Mouse (Mus musculus) hindbrain, embryonic 16.5 days (tissue): ENCODE results near the gene Shank2. TPM values are rescaled to one million over a fixed set of nuclear protein-coding genes. Genes with fewer than 3 reads are reported as not detected.

Source experiments
- ATAC-seq: fragments of 200-750 bp; cut with Nextera tagmentation; 2 replicates; pipeline ENCODE4 v1.8.0; 2017; ENCODE audit warnings: moderate TSS enrichment, moderate library complexity
- H3K27ac ChIP-seq: fragments of 300-500 bp; sonication (generic); 2 replicates; pipeline ENCODE4 v1.5.1; 2014; ENCODE audit warnings: low read depth, mild to moderate bottlenecking, control low read depth, low read length, moderate library complexity
- H3K27me3 ChIP-seq: fragments of 300-500 bp; sonication (generic); replicated peaks from 2 replicates; pipeline ENCODE4 v1.6.1; 2014; ENCODE audit warnings: low read length; ENCODE audit not compliant: control insufficient read depth, insufficient read depth
- H3K36me3 ChIP-seq: fragments of 300-500 bp; sonication (generic); 2 replicates; pipeline ENCODE4 v1.6.1; 2014; ENCODE audit warnings: mild to moderate bottlenecking, low read length, moderate library complexity, mixed read lengths; ENCODE audit not compliant: control insufficient read depth, insufficient read depth
- H3K4me1 ChIP-seq: fragments of 300-500 bp; sonication (generic); 2 replicates; pipeline ENCODE4 v1.6.1; 2014; ENCODE audit warnings: low read depth, low read length; ENCODE audit not compliant: control insufficient read depth, insufficient read depth
- H3K4me2 ChIP-seq: fragments of 300-500 bp; sonication (generic); 2 replicates; pipeline ENCODE4 v1.6.1; 2014; ENCODE audit warnings: mild to moderate bottlenecking, low read length, control low read depth, moderate library complexity
- H3K4me3 ChIP-seq: fragments of 300-500 bp; sonication (generic); 2 replicates; pipeline ENCODE4 v1.5.1; 2014; ENCODE audit warnings: mild to moderate bottlenecking, low read length, control low read depth, moderate library complexity
- H3K9ac ChIP-seq: fragments of 300-500 bp; sonication (generic); 2 replicates; pipeline ENCODE4 v1.6.1; 2014; ENCODE audit warnings: low read depth, mild to moderate bottlenecking, control low read depth, low read length, moderate library complexity
- H3K9me3 ChIP-seq: fragments of 300-500 bp; sonication (generic); 2 replicates; pipeline ENCODE4 v1.6.1; 2014; ENCODE audit warnings: mild to moderate bottlenecking, low read length, moderate library complexity; ENCODE audit not compliant: control insufficient read depth
- WGBS: fragments of 180-500 bp; shearing (Covaris S2); extraction: QIAGEN DNeasy Blood & Tissue Kit; methylation state at CpG from one replicate; pipeline ENCODE4 v1.1.7; 2014; 5-methylcytosine and 5-hydroxymethylcytosine counted together
- polyA plus RNA-seq: library from polyadenylated mRNA; unstranded; fragments of >200 nt; fragmentation: Nextera tagmentation; extraction: Ambion mirVana; gene quantifications from 2 replicates; pipeline ENCODE4 v1.2.1, GENCODE M21; 2015

Gene Shank2
- polyA plus RNA-seq, 1 experiment from 2014 or later: 9.0 TPM

DNA sequence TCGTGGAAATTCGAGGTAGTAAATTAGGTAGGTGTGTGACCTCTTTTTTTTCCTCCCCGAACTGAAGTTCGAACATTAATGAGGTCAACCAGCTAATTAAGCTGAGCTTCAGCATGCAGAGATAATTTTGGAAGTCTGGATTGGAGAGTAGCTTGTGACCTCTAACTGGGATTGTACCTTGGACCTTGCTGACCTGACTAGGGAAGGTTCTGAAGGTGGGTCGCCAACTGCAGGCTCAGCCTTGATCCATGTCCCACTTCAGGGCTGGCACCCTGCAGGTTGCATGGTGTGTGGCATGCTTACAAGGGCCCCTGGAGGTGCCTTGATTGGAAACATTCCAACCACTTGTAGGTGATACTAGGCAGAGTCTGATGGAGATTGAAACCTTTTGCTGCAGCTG, 21.7 kb upstream of the Shank2 start:
- Histone ChIP-seq H3K27ac (no peak overlapping the region), H3K4me2 (peak overlapping the region; percentile 100; the same call in 1 of the 2 replicates), H3K9ac (no peak overlapping the region), H3K9me3 (no peaks in the 10 kb centered on the region), H3K27me3 (peaks cover 35% of the 10 kb centered on the region), H3K36me3 (no peaks in the 10 kb centered on the region), H3K4me3 (no peak overlapping the region), H3K4me1 (peaks cover 18% of the 10 kb centered on the region)
- 64% methylated on average over 5 of the region's 5 CpGs for WGBS
- no peak for ATAC-seq

DNA sequence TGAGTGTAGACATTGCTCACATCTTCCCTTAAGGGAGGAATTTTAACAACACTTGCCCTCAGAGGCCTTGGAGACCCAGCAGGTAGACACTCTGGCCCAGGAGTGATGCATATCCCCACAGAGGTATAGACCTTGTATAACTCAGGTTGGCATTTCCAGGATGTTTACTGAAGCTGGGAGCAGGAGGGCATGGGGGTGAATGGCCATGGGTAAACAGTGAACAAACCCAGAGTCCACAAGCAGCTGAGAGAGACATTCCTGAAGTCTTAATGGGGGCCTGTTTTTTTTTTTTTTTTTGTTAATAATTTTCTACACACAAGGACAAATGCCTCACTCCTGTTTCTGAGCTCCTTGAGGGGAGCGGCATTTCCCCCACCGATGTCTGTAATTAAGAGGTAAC, 15.4 kb upstream of the Shank2 start:
- Histone ChIP-seq H3K4me1 (no peaks in the 10 kb centered on the region), H3K4me2 (no peak overlapping the region), H3K36me3 (no peaks in the 10 kb centered on the region), H3K4me3 (no peak overlapping the region), H3K27me3 (no peaks in the 10 kb centered on the region), H3K27ac (no peak overlapping the region), H3K9me3 (no peaks in the 10 kb centered on the region), H3K9ac (no peak overlapping the region)
- no peak for ATAC-seq
- 91% methylated on average over 2 of the region's 2 CpGs for WGBS

DNA sequence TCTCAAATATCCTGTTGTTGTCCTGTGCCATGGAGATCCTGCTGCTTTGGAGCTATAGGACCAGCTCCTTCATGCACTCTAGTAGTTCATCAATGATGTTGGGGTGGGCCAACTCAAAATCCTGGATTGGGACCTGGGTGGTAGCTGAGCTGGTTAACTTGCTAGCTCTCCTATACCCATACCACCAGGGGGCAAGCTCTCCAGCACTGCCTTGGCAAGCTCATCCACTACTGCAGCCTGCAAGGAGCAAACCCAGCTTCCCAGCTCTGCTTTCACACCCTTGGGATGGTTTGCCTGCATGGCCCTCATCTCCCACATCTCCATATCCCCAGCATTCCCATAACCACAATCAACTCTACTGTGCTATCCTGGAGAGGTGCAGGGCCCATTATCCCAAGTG, 10.6 kb upstream of the Shank2 start:
- Histone ChIP-seq H3K9me3 (no peaks in the 10 kb centered on the region), H3K36me3 (no peaks in the 10 kb centered on the region), H3K4me2 (no peak overlapping the region), H3K9ac (no peak overlapping the region), H3K4me3 (no peak overlapping the region), H3K4me1 (no peaks in the 10 kb centered on the region), H3K27ac (no peak overlapping the region), H3K27me3 (no peaks in the 10 kb centered on the region)
- ATAC-seq: no peak

DNA sequence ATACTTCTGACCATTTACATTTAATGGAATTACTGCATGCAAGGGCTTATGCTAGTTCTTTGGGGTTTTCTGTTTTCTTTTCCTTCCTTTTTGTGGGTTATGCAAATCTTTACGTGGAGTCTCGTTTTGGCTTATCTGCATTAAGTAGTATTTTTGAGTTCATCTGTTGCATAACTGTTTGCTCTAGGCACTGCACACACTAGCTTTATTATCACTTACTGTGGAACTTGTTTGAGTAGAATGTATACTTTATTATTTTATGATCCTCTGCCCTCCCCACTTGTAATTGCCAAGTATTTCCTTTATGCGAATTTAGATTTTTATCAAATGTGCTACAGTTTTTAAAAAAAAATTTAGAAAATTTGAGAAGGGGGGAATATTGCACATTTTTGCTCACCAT, 2.7 kb upstream of the Shank2 start:
- Histone ChIP-seq H3K36me3 (no peaks in the 10 kb centered on the region), H3K4me1 (no peaks in the 10 kb centered on the region), H3K4me3 (no peak overlapping the region), H3K27me3 (no peaks in the 10 kb centered on the region), H3K4me2 (no peak overlapping the region), H3K27ac (no peak overlapping the region), H3K9ac (no peak overlapping the region), H3K9me3 (peaks cover 5% of the 10 kb centered on the region)
- no peak for ATAC-seq
- 92% methylated on average over 3 of the region's 3 CpGs for WGBS

- Histone ChIP-seq H3K4me3 (no peak overlapping the region), H3K27me3 (no peaks in the 10 kb centered on the region), H3K9me3 (no peaks in the 10 kb centered on the region), H3K36me3 (no peaks in the 10 kb centered on the region), H3K27ac (no peak overlapping the region), H3K9ac (no peak overlapping the region), H3K4me1 (no peaks in the 10 kb centered on the region), H3K4me2 (no peak overlapping the region)
- no peak for ATAC-seq
- WGBS: 87% methylated on average over 3 of the region's 3 CpGs
These were observed 1.7 kb downstream of the Shank2 start for GRCm38 (mm10) chr7:144003471-144003870.

- no peaks in the 10 kb centered on the region for H3K4me1 ChIP-seq
- no peaks in the 10 kb centered on the region for H3K9me3 ChIP-seq
- 86% methylated on average over 4 of the region's 4 CpGs for WGBS
- no peak overlapping the region for H3K4me3 ChIP-seq
- no peaks in the 10 kb centered on the region for H3K27me3 ChIP-seq
- no peak overlapping the region for H3K27ac ChIP-seq
- no peaks in the 10 kb centered on the region for H3K36me3 ChIP-seq
- H3K4me2 ChIP-seq: no peak overlapping the region
- no peak overlapping the region for H3K9ac ChIP-seq
- ATAC-seq: no peak
These were observed 6.4 kb downstream of the Shank2 start for GRCm38 (mm10) chr7:144008079-144008478.

DNA sequence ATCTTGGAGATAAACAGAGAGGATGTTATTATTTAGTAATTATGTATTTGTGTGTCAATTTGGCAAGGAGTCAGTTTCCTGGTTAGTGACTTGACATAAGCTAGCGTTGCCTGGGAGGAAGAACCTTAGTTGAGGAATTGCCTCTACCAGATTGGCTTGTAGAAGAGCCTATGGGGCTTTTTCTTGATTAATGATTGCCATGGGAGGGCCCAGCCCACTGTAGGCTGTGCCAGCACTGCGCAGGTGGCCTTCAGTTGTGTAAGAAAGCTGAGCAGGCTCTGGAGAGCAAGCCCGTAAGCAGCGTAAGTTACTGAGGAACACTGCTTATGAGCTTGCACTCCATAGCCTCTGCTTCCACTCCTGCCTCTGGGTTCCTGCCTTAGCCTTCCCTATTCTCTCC, 7.3 kb downstream of the Shank2 start:
- H3K9me3 ChIP-seq: no peaks in the 10 kb centered on the region
- no peaks in the 10 kb centered on the region for H3K4me1 ChIP-seq
- no peak overlapping the region for H3K9ac ChIP-seq
- no peak overlapping the region for H3K4me3 ChIP-seq
- no peaks in the 10 kb centered on the region for H3K36me3 ChIP-seq
- no peak overlapping the region for H3K27ac ChIP-seq
- no peak for ATAC-seq
- 70% methylated on average over 4 of the region's 4 CpGs for WGBS
- H3K27me3 ChIP-seq: no peaks in the 10 kb centered on the region
- no peak overlapping the region for H3K4me2 ChIP-seq

DNA sequence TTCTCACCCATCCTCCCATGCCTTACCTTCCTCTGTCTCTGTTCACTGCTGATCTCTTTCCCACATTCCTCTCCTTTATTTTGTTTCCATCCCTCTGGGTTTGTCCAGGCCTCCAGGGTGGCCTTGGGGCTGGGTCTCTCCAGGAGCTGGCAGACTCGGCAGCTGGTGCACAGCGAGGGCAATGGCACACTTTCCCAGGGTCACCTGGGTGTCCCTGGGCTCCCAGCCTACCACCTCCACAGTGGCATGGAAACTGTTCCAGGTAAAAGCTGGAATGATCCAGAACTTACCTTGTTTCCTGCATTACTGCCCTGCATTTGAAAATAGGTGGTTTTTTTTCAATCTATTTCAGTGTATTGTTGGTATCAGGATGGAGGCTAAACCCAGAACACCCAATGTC, 12.8 kb downstream of the Shank2 start:
- WGBS: 67% methylated on average over 2 of the region's 2 CpGs
- no peak for ATAC-seq
- H3K4me2 ChIP-seq: no peak overlapping the region
- no peak overlapping the region for H3K27ac ChIP-seq
- no peaks in the 10 kb centered on the region for H3K36me3 ChIP-seq
- no peak overlapping the region for H3K9ac ChIP-seq
- H3K4me3 ChIP-seq: no peak overlapping the region
- H3K4me1 ChIP-seq: no peaks in the 10 kb centered on the region
- H3K9me3 ChIP-seq: no peaks in the 10 kb centered on the region
- H3K27me3 ChIP-seq: no peaks in the 10 kb centered on the region

DNA sequence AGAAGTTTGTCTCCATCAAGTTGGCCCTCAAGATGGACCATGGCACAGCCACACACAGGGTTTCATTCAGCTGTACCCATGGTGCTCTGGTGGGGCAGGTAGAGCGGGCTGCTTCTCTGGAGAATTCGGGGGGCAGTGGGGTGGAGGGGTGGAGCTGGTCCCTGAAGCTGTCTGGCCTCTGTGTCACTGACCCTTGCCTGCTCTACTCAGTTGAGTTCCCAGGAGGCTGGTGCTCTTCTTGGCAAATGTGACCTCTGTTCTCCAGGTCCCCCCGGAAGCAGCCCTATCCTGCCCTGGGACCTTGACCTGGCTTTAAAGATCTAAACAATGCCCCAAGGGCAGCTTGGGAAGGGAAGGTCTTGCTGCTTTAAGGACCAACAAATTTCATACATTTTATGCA, 20.1 kb downstream of the Shank2 start:
- Histone ChIP-seq H3K9me3 (no peaks in the 10 kb centered on the region), H3K4me2 (no peak overlapping the region), H3K27ac (no peak overlapping the region), H3K4me3 (no peak overlapping the region), H3K36me3 (no peaks in the 10 kb centered on the region), H3K27me3 (no peaks in the 10 kb centered on the region), H3K4me1 (no peaks in the 10 kb centered on the region), H3K9ac (no peak overlapping the region)
- ATAC-seq: no peak
- WGBS: 88% methylated on average over 3 of the region's 3 CpGs

GRCm38 (mm10) chr7:144022682-144023081, 21.0 kb downstream of the Shank2 start:
- no peaks in the 10 kb centered on the region for H3K4me1 ChIP-seq
- H3K27ac ChIP-seq: no peak overlapping the region
- H3K9ac ChIP-seq: no peak overlapping the region
- H3K27me3 ChIP-seq: no peaks in the 10 kb centered on the region
- no peaks in the 10 kb centered on the region for H3K9me3 ChIP-seq
- no peak for ATAC-seq
- no peak overlapping the region for H3K4me3 ChIP-seq
- WGBS: 46% methylated on average over 5 of the region's 5 CpGs
- no peak overlapping the region for H3K4me2 ChIP-seq
- H3K36me3 ChIP-seq: no peaks in the 10 kb centered on the region
